Mouse (Mus musculus): ENCODE measurements around the gene Gm40193. TPM values are rescaled to one million over a fixed set of nuclear protein-coding genes. Genes with fewer than 3 reads are reported as not detected.

Gm40193 gene
- not detected in 2 replicates for polyA plus RNA-seq (2012; rRNA removed; ENCODE audit: low replicate concordance)

DNA sequence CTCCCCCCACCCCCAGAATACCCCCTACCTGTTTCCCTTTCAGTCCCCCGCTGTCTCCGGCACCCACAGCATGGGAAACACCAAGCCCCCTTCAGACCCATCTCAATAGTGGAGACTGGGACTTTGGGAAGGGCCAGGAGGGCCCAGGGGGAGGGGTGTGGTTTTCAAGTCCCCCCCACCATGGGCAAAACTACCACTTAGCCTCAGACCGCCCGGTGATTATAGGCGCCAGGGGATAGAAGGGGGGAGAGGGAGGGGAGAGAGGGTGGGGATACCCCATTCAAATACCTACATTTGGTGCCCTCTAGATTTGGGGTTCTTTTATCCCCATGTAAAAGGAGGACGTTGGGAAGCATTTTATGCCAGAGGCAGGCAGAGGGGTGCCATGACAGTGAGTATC, at the start of gene Gm40193:
Gene Gm40193, minus strand, starts transcription at position 101 of the 400 bp plus-strand sequence.

DNA sequence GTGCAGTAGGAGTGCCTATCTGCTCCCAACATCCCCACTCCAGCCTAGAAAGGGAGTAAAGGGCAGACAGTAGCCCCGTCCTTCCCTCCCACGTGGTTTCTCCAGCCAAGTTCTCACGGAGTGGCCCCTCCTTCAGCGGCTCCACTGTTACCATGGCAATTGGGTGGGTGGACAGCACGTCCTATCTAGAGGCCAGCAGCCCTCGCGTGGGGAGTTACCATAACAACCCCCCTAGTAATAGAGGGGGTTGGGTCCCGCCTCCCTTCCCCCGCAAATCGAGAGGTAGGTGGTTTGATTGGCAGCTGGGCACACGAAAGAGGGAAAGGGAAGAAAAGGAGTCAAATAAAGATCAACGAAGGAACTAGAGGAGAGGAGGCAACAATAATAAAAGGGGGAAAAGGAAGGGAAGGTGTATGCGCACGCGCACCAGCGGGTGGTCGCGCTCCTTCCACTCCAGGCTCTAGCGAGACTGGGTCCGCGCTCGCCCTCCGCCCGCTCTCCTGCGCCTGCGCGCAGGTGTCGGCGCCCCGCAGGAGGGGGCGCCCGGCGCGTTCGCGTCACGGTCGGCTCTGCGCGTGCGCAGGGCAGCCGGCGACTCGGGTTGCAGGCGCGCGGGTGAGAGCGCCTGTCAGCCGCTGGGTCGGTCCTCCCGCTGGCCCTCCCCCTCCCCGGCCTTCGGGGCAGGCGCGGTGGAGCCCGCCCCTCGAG, 29.7 kb upstream of the Gm40193 start, which contains the start of gene Mink1:
Gene Mink1, plus strand, starts transcription at position 595 of the 708 bp plus-strand sequence.

DNA sequence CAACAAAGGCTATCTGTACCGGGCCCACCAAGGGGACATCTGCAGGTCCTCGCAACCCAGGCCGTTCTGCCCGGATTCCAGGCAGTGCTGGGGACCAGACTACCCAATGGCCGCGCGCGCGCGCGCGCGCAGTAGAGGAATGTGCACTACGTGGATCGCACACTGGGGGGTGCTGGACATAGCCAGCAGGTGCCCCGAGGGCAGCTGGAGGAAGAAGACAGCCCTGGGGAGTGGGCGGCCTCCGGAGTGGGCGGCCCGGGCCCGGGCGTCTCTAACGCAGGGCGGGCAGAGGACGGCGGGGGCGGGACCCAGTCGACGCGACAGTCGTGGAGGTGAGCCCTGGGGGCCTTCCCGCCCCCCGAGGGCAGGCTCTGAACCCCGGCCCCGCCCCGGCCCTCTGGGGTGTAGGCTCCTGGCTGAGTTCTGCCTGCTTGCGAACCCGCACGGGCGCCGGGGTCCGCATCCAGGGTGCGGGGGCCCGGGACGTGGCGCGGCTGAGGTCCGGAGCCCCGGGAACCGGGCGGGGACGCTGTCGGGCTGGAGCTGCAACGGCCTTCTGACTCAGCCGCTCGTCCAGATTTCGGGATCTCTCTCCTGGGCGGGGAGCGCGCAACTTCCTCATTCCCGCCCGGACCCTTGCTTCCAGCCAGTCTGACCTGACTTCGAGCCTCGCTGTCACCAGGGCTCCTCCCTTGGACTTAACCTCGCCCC, 7.3 kb upstream of the Gm40193 start, which contains the start of gene Pld2:
Gene Pld2, plus strand, starts transcription at position 188 of the 711 bp plus-strand sequence.

GRCm38 (mm10) chr11:70525184-70525678, 7.5 kb downstream of the Gm40193 start, which contains the start of gene Psmb6:
TSS of gene Psmb6 (plus strand) at chr11:70525367.

DNA sequence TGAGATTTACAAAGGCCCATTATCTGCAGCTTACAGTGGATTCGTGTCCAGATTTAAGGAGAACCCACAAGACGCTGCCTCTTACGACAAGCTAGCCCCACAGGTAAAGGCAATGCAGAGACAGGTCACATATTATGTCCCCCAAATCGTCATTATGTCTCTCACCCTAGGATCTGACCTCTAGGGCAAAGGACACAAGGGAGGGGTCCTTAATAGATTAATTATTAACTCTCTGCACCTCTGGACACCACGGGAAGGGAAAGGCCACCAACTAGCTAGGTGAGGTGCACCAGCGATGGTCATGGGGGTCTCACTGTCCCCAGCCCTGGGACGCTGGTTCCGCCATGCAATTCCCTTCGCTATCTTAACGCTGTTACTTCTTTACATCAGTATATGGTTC, 13.8 kb downstream of the Gm40193 start, which contains the start of gene Gltpd2:
Gene Gltpd2, plus strand, starts transcription at position 274 of the 400 bp plus-strand sequence.

DNA sequence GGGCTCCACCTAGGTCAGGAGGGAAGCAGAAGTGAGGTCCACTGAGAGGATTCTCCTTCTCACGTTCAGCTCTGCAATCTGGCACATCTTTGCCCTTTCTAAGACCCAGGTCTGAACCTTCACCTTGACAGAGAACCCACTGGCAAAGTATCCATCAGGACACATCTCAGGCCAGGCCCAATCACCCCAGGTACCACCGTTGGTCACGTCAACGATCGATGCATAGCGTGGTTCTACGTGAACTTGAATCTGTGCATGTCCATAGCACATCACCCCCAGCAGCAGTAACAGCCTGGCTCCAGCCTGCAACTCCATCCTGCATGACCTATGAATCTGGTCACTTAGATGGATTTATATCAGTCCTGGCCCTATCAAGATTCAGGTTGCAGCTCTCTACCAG, 18.5 kb downstream of the Gm40193 start, which contains the start of gene Vmo1:
Gene Vmo1, minus strand, starts transcription at position 329 of the 400 bp plus-strand sequence.

GRCm38 (mm10) chr11:70504970-70505369, 27.8 kb downstream of the Gm40193 start, which contains the start of gene Tm4sf5:
TSS of gene Tm4sf5 (plus strand) at chr11:70505244.

Other genes with a start within 250 kb of the Gm40193 start
- 0.26 and 0.45 TPM in 2 replicates for gene Alox12e, start 210.3 kb downstream of the Gm40193 start, polyA plus RNA-seq (2012; rRNA removed; ENCODE audit: low replicate concordance)
- gene Alox15, start 180.9 kb downstream of the Gm40193 start, polyA plus RNA-seq (2012; rRNA removed; ENCODE audit: low replicate concordance) = 5.2 and 6.4 TPM in 2 replicates
- 10.6 and 16.6 TPM in 2 replicates for gene Pelp1, start 122.9 kb downstream of the Gm40193 start, polyA plus RNA-seq (2012; rRNA removed; ENCODE audit: low replicate concordance)
- gene Arrb2, start 100.3 kb downstream of the Gm40193 start, polyA plus RNA-seq (2012; rRNA removed; ENCODE audit: low replicate concordance) = 15.9 and 26.1 TPM in 2 replicates
- gene Med11, start 81.0 kb downstream of the Gm40193 start, polyA plus RNA-seq (2012; rRNA removed; ENCODE audit: low replicate concordance) = 11.7 and 19.4 TPM in 2 replicates
- 4.5 and 7.0 TPM in 2 replicates for gene Zmynd15, start 73.5 kb downstream of the Gm40193 start, polyA plus RNA-seq (2012; rRNA removed; ENCODE audit: low replicate concordance)
- 19.4 and 41.0 TPM in 2 replicates for gene Cxcl16, start 73.0 kb downstream of the Gm40193 start, polyA plus RNA-seq (2012; rRNA removed; ENCODE audit: low replicate concordance)
- 330 and 792 TPM in 2 replicates for gene Tm4sf5, start 27.7 kb downstream of the Gm40193 start, polyA plus RNA-seq (2012; rRNA removed; ENCODE audit: low replicate concordance)
- 0.18 TPM in 1 of 2 replicates, not detected in the other for gene Vmo1, start 18.3 kb downstream of the Gm40193 start, polyA plus RNA-seq (2012; rRNA removed; ENCODE audit: low replicate concordance)
- gene Gltpd2, start 13.7 kb downstream of the Gm40193 start, polyA plus RNA-seq (2012; rRNA removed; ENCODE audit: low replicate concordance) = 6.6 and 27.0 TPM in 2 replicates
- gene Psmb6, start 7.6 kb downstream of the Gm40193 start, polyA plus RNA-seq (2012; rRNA removed; ENCODE audit: low replicate concordance) = 220 and 329 TPM in 2 replicates
- gene Pld2, start 7.1 kb upstream of the Gm40193 start, polyA plus RNA-seq (2012; rRNA removed; ENCODE audit: low replicate concordance) = 16.7 and 17.7 TPM in 2 replicates
- gene Mink1, start 29.9 kb upstream of the Gm40193 start, polyA plus RNA-seq (2012; rRNA removed; ENCODE audit: low replicate concordance) = 42.1 and 67.8 TPM in 2 replicates
- gene 4930544D05Rik, start 82.9 kb upstream of the Gm40193 start, polyA plus RNA-seq (2012; rRNA removed; ENCODE audit: low replicate concordance) = not detected in 2 replicates
- gene Chrne, start 86.3 kb upstream of the Gm40193 start, polyA plus RNA-seq (2012; rRNA removed; ENCODE audit: low replicate concordance) = 0.13 TPM in 1 of 2 replicates, not detected in the other
- 0.05 TPM in 1 of 2 replicates, not detected in the other for gene Gp1ba, start 106.2 kb upstream of the Gm40193 start, polyA plus RNA-seq (2012; rRNA removed; ENCODE audit: low replicate concordance)
- gene Rnf167, start 114.3 kb upstream of the Gm40193 start, polyA plus RNA-seq (2012; rRNA removed; ENCODE audit: low replicate concordance) = 93.4 and 152 TPM in 2 replicates
- gene Slc25a11, start 114.5 kb upstream of the Gm40193 start, polyA plus RNA-seq (2012; rRNA removed; ENCODE audit: low replicate concordance) = 108 and 218 TPM in 2 replicates
- 3,237 and 8,074 TPM in 2 replicates for gene Pfn1, start 121.7 kb upstream of the Gm40193 start, polyA plus RNA-seq (2012; rRNA removed; ENCODE audit: low replicate concordance)
- 4.4 and 6.7 TPM in 2 replicates for gene Eno3, start 124.3 kb upstream of the Gm40193 start, polyA plus RNA-seq (2012; rRNA removed; ENCODE audit: low replicate concordance)
- 6.5 and 20.4 TPM in 2 replicates for gene Spag7, start 136.5 kb upstream of the Gm40193 start, polyA plus RNA-seq (2012; rRNA removed; ENCODE audit: low replicate concordance)
- gene Camta2, start 155.2 kb upstream of the Gm40193 start, polyA plus RNA-seq (2012; rRNA removed; ENCODE audit: low replicate concordance) = 51.1 and 76.0 TPM in 2 replicates
- gene Inca1, start 167.2 kb upstream of the Gm40193 start, polyA plus RNA-seq (2012; rRNA removed; ENCODE audit: low replicate concordance) = 0.59 and 2.1 TPM in 2 replicates
- 40.9 and 70.4 TPM in 2 replicates for gene Kif1c, start 167.6 kb upstream of the Gm40193 start, polyA plus RNA-seq (2012; rRNA removed; ENCODE audit: low replicate concordance)
- 0.83 and 1.2 TPM in 2 replicates for gene Zfp3, start 231.3 kb upstream of the Gm40193 start, polyA plus RNA-seq (2012; rRNA removed; ENCODE audit: low replicate concordance)